In the genomic region with DNA sequence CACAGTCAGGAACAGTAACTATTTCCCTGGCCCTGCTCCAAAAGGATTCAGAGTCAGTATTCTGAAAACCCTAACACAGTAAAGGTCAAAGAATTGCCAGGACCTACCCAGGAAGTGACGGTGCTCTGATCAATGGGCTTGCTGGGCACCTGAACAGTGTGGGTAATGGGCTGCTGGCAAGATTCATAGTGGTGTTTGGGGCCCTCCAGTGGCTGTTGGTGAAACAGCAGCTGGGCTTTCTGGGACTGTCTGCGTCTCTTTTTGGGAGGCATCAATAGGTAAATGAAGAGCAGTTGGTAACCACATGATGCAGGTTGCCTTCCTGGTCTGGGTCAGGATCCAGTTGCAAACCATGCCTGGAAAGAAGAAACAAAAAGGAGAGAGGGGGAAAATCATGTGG, we compare ENCODE assay signal across 8 mouse cellular contexts. TPM values are rescaled to one million over a fixed set of nuclear protein-coding genes. Genes with fewer than 3 reads are reported as not detected.
DNase-seq lines count a peak whose midpoint lies in the region; ATAC-seq and TF ChIP-seq lines count a peak whose summit lies in the region.

No protein-coding gene starts in this region.

- DNase-seq in midbrain, embryonic 10.5 days (ENCODE audit: low spot score) = peak; percentile 72
- DNase-seq in adipocyte (ENCODE audit: low spot score) = peak; percentile 78
- peak; percentile 76 for DNase-seq in heart, postnatal 4 days
- peak; percentile 62 to 63 for DNase-seq in left cerebral cortex, postnatal 36 days (ENCODE audit: low spot score in 2 of 2)
- DNase-seq in ovary, postnatal 10 days (ENCODE audit: low spot score) = peak; percentile 15
- DNase-seq in thymus, postnatal 14 days = peak; percentile 74

- ATAC-seq in midbrain, embryonic 16.5 days = no peak

- intact Hi-C loops in left cerebral cortex, postnatal 36 days (cut with DNase I) = loop anchor here (2.0 kb wide), 1 partner anchor 40 kb away; no protein-coding TSS in a partner anchor

- H3K27me3 ChIP-seq in midbrain, embryonic 10.5 days (ENCODE audit: low read depth, poor library complexity, severe bottlenecking) = no peaks in the 10 kb centered on the region
- H3K27me3 ChIP-seq in midbrain, embryonic 16.5 days (ENCODE audit: control insufficient read depth, insufficient read depth, low read depth, low read length) = no peaks in the 10 kb centered on the region

- H3K36me3 ChIP-seq in midbrain, embryonic 10.5 days = peaks cover 27% of the 10 kb centered on the region
- H3K36me3 ChIP-seq in midbrain, embryonic 16.5 days (ENCODE audit: control insufficient read depth, insufficient read depth, low read length) = 0 out of 2 replicates have a peak, but pooled peaks cover 2% of the 10 kb centered on the region

- no peak overlapping the region for H3K27ac ChIP-seq in midbrain, embryonic 10.5 days (replicated peaks)
- H3K27ac ChIP-seq in midbrain, embryonic 16.5 days (ENCODE audit: low read length) = no peak overlapping the region
- H3K27ac ChIP-seq in cortical plate, adult 2 months (ENCODE audit: insufficient read depth, low read length) = no peak overlapping the region

- peaks cover 57% of the 10 kb centered on the region for H3K4me1 ChIP-seq in midbrain, embryonic 10.5 days
- peaks cover 25% of the 10 kb centered on the region for H3K4me1 ChIP-seq in midbrain, embryonic 16.5 days (ENCODE audit: control insufficient read depth, insufficient read depth, low read length)
- no peaks in the 10 kb centered on the region for H3K4me1 ChIP-seq in cortical plate, adult 2 months (ENCODE audit: control insufficient read depth, insufficient read depth, low read length)

- H3K9me3 ChIP-seq in midbrain, embryonic 10.5 days (replicated peaks) = no peaks in the 10 kb centered on the region
- no peaks in the 10 kb centered on the region for H3K9me3 ChIP-seq in midbrain, embryonic 16.5 days (replicated peaks; ENCODE audit: control insufficient read depth, low read length, poor library complexity, severe bottlenecking)

- no peak for TF ChIP-seq POLR2A in cortical plate, adult 2 months (IDR thresholded peaks at IDR 0.05; ENCODE audit: extremely low read depth, insufficient read depth, low read length)

- TF ChIP-seq CTCF in cortical plate, adult 2 months (IDR thresholded peaks at IDR 0.05; ENCODE audit: extremely low read depth, insufficient read depth, low read length) = peak; percentile 82

- 39% methylated on average over 2 of the region's 2 CpGs for WGBS in midbrain, embryonic 10.5 days
- WGBS in midbrain, embryonic 16.5 days = 7% methylated on average over 2 of the region's 2 CpGs

- no peak overlapping the region for H3K9ac ChIP-seq in midbrain, embryonic 16.5 days (ENCODE audit: low read depth, low read length)

- no peak overlapping the region for H3K4me2 ChIP-seq in midbrain, embryonic 16.5 days (ENCODE audit: low read length)

- H3K4me3 ChIP-seq in midbrain, embryonic 10.5 days = no peak overlapping the region
- H3K4me3 ChIP-seq in midbrain, embryonic 16.5 days (ENCODE audit: low read depth, low read length) = no peak overlapping the region
- H3K4me3 ChIP-seq in cortical plate, adult 2 months (ENCODE audit: insufficient read depth, low read length) = no peak overlapping the region

RNA-seq across cellular contexts. Expression of a gene that starts 3.3 kb away (rescaled TPM):
- 21.7 and 22.5 TPM in 2 replicates for polyA plus RNA-seq in midbrain, embryonic 10.5 days (2016; fragmentation: Nextera tagmentation; extraction: Ambion mirVana)
- 16.1 and 16.6 TPM in 2 replicates for polyA plus RNA-seq in midbrain, embryonic 16.5 days (2015; fragmentation: Nextera tagmentation; extraction: Ambion mirVana)
- 27.2 and 27.8 TPM in 2 replicates for polyA plus RNA-seq in cortical plate, adult 2 months (2012; rRNA removed)
- total RNA-seq in heart, postnatal 4 days (2021) = 10 to 100 TPM; 10.9 to 11.4 TPM
- total RNA-seq in left cerebral cortex, postnatal 36 days (2021) = 10 to 100 TPM; 14.3 to 21.9 TPM

RNA-seq across cellular contexts. Expression of a gene that starts 3.7 kb away (rescaled TPM):
- polyA plus RNA-seq in midbrain, embryonic 10.5 days (2016; fragmentation: Nextera tagmentation; extraction: Ambion mirVana) = 185 and 190 TPM in 2 replicates
- polyA plus RNA-seq in midbrain, embryonic 16.5 days (2015; fragmentation: Nextera tagmentation; extraction: Ambion mirVana) = 77.0 and 84.1 TPM in 2 replicates
- polyA plus RNA-seq in cortical plate, adult 2 months (2012; rRNA removed) = 11.8 and 12.2 TPM in 2 replicates
- 10 to 100 TPM; 25.7 to 26.8 TPM for total RNA-seq in heart, postnatal 4 days (2021)
- total RNA-seq in left cerebral cortex, postnatal 36 days (2021) = 10 to 100 TPM; 17.8 TPM

RNA-seq across cellular contexts. Expression of a gene that starts 3.8 kb away (rescaled TPM):
- polyA plus RNA-seq in midbrain, embryonic 10.5 days (2016; fragmentation: Nextera tagmentation; extraction: Ambion mirVana) = 66.0 and 72.7 TPM in 2 replicates
- 4.8 and 5.4 TPM in 2 replicates for polyA plus RNA-seq in midbrain, embryonic 16.5 days (2015; fragmentation: Nextera tagmentation; extraction: Ambion mirVana)
- 1.7 and 2.5 TPM in 2 replicates for polyA plus RNA-seq in cortical plate, adult 2 months (2012; rRNA removed)
- 10 to 100 TPM; 42.0 to 48.9 TPM for total RNA-seq in heart, postnatal 4 days (2021)
- 1 to 10 TPM; 1.2 TPM for total RNA-seq in left cerebral cortex, postnatal 36 days (2021)

RNA-seq across cellular contexts. Expression of a gene that starts 16.3 kb away (rescaled TPM):
- polyA plus RNA-seq in midbrain, embryonic 10.5 days (2016; fragmentation: Nextera tagmentation; extraction: Ambion mirVana) = 0.56 and 0.66 TPM in 2 replicates
- 0.70 and 0.83 TPM in 2 replicates for polyA plus RNA-seq in midbrain, embryonic 16.5 days (2015; fragmentation: Nextera tagmentation; extraction: Ambion mirVana)
- polyA plus RNA-seq in cortical plate, adult 2 months (2012; rRNA removed) = 2.8 and 4.3 TPM in 2 replicates
- total RNA-seq in heart, postnatal 4 days (2021) = not detected
- 1 to 10 TPM; 1.1 TPM for total RNA-seq in left cerebral cortex, postnatal 36 days (2021)

RNA-seq across cellular contexts. Expression of a gene that starts 16.3 kb away (rescaled TPM):
- not detected in 2 replicates for polyA plus RNA-seq in midbrain, embryonic 10.5 days (2016; fragmentation: Nextera tagmentation; extraction: Ambion mirVana)
- polyA plus RNA-seq in midbrain, embryonic 16.5 days (2015; fragmentation: Nextera tagmentation; extraction: Ambion mirVana) = not detected in 2 replicates
- polyA plus RNA-seq in cortical plate, adult 2 months (2012; rRNA removed) = 0.40 TPM in 1 of 2 replicates, not detected in the other
- total RNA-seq in heart, postnatal 4 days (2021) = not detected
- total RNA-seq in left cerebral cortex, postnatal 36 days (2021) = 1 to 10 TPM in 1 of 2 experiments, not detected in 1; 1.0 TPM

Comparison
In these comparisons a context has a peak if more than half of its experiments do, and no peak if none do; other contexts are left out.
1. RNA of a gene that starts 3.8 kb away (polyA plus RNA-seq): 66.0 to 72.7 TPM in midbrain, embryonic 10.5 days; 4.8 to 5.4 TPM in midbrain, embryonic 16.5 days and 1.7 to 2.5 TPM in cortical plate, adult 2 months; every median in the first group is over 10 times any median in the second.
2. DNase-seq: peak in every context shown above with its lines; median percentile 78 in adipocyte; 76 in heart, postnatal 4 days; 74 in thymus, postnatal 14 days; 72 in midbrain, embryonic 10.5 days; 62 in left cerebral cortex, postnatal 36 days; 15 in ovary, postnatal 10 days.